Mouse (Mus musculus): ENCODE results near the gene Palm3. TPM values are rescaled to one million over a fixed set of nuclear protein-coding genes. Genes with fewer than 3 reads are reported as not detected.

The Palm3 gene
- polyA plus RNA-seq, 1 experiment: 0.32 TPM

DNA sequence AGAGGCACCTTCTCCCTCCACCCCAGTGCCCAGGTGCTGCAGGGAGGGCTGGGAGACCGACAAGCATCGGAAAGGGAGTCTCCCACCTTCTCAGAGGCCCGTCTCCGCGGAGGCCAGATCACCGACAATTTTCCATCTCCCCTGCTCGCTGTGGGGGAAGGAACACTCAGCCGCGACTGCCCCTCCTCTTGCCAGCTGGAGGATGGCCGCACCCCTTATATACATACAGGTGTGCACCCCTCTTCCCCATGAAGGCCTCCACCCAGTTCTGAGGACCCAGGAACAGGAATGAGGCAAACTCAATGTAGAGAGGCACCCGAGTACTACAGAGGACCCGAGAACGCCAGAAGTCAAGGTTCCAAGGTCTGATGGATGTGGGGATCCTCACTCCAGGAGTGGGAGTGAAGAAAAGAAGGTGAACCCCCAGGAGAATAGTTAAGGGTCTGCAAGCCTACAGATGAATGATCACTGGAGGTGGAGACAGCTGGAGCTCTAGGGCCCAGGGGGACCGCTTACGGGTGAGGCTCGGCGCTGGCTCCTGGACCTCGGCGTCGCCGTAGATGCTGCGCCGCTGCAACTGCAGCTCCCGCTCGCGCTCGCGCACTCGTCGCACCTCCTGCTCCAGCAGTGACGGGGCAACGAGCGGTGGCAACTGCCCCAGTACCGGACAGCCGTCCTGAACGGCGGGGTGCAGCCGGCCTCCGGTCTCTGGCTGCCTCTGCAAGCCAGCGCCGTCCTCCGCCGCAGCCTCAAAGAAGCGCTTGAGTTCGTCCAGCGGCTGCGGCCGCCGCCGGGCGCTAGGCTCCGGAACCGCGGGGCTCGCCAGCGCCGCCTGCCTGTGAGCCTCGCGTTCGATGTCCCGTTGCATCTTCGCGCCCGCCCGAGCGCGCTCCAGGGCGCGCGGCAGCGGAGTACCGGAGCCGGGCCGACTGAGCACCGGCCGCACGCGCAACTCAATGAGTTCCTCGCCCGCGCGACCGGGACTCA, 10.4 kb upstream of the Palm3 start:
- Histone ChIP-seq H3K4me3 (ENCODE audit: control insufficient read depth, insufficient read depth, low read length) (peak overlapping the region; percentile 45), H3K36me3 (ENCODE audit: control insufficient read depth, insufficient read depth, low read length) (no peaks in the 10 kb centered on the region), H3K4me1 (replicated peaks; ENCODE audit: control insufficient read depth, insufficient read depth, low read length) (peaks cover 21% of the 10 kb centered on the region), H3K27ac (ENCODE audit: control insufficient read depth, insufficient read depth, low read length) (no peak overlapping the region), H3K27me3 (ENCODE audit: control insufficient read depth, insufficient read depth, low read length) (peaks cover 16% of the 10 kb centered on the region; the same call in 1 of the 2 replicates)
- TF ChIP-seq CTCF (IDR thresholded peaks at IDR 0.05; ENCODE audit: borderline replicate concordance, control insufficient read depth, extremely low read depth, insufficient read depth, low read length, poor library complexity): peak; percentile 88; the same call in 1 of the 2 replicates
- TF ChIP-seq POLR2A (IDR thresholded peaks at IDR 0.05; ENCODE audit: control insufficient read depth, extremely low read depth, insufficient read depth, low read length, poor library complexity): no peak
- 3% methylated on average over 83 of the region's 83 CpGs for WGBS
- peak; percentile 77 for DNase-seq

DNA sequence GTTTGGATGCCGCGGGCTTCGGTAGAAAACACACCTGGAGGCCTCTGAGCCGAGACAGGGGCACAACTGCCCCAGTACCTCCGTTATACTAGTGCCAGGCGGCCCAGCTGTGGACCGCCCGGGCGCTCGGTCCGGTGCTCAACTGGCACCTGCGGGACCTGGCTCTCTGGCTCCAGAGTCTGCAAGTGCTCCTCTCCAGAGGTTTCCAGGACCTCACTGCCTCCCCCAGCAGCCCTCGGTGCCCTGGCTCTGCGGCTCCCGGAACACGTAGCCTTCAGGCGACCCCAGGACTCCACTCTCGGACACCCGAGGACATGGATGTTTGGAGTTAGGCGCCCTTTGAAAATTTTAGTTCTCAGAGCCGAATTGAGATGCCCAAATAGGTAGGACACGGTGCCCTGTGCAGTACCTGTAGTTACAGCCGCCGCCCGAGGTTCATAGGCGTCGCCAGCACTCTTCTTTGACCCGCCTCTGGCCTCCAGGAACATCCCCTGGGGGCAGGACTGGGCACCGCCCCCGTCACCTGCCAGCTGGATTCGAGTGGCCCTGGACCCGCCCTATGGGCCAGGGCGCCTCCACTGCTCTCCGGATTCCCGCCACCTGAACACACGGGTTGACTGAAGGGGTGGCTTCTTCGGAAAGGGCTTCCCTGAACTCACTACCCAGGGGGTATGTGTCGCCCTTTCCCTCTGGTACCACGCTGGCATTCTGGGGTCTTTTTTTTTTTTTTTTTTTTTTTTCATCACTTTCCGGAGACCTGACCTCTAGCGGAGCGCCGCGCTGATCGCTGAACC, 9.4 kb upstream of the Palm3 start, which contains the start of gene 2210011C24Rik:
2210011C24Rik (minus strand) TSS at position 467 of the 794 bp plus-strand sequence.
- H3K27me3 ChIP-seq (ENCODE audit: control insufficient read depth, insufficient read depth, low read length): peaks cover 16% of the 10 kb centered on the region; the same call in 1 of the 2 replicates
- no peak within 1 kb of the TSS for H3K27ac ChIP-seq (ENCODE audit: control insufficient read depth, insufficient read depth, low read length)
- H3K36me3 ChIP-seq (ENCODE audit: control insufficient read depth, insufficient read depth, low read length): no peaks in the 10 kb centered on the region
- 2% methylated on average over 45 of the region's 45 CpGs for WGBS
- peak; percentile 18 for DNase-seq
- H3K4me3 ChIP-seq (ENCODE audit: control insufficient read depth, insufficient read depth, low read length): peak within 1 kb of the TSS; percentile 45
- peaks cover 21% of the 10 kb centered on the region for H3K4me1 ChIP-seq (replicated peaks; ENCODE audit: control insufficient read depth, insufficient read depth, low read length)
- no peak for TF ChIP-seq CTCF (IDR thresholded peaks at IDR 0.05; ENCODE audit: borderline replicate concordance, control insufficient read depth, extremely low read depth, insufficient read depth, low read length, poor library complexity)

DNA sequence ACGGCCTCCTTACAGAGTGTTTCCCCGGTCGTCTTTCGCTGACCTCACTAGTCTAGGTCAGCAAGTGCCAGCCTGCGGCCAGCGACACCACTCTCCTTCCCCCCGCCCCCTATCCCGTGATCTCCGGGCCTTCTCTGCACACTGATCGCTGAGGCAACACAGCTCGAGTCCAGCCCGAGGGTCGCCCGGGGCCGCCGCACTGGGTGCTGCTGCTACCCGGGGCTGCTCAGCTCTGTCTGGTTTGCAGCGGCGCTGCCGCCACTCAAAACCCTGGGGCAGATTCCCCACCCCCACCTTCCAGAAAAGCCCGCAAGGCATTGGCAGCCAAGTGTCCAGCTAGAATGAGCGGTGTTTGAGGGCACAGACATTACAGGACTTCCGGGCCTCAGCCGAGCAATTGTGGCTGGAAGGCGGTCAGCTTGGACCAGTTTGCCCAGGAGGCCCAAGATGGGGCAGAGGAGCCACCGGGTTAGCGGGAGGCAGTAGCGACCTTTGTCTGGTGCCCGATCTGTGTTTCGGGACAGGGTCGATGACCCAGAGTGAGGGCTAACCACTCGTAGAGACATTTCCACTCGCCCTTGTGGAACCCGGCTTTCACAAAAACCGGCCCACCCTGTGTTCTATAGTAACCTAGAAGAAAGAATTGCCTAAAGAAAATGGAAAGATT, 8.6 kb upstream of the Palm3 start:
- Histone ChIP-seq H3K27ac (ENCODE audit: control insufficient read depth, insufficient read depth, low read length) (no peak overlapping the region), H3K27me3 (ENCODE audit: control insufficient read depth, insufficient read depth, low read length) (peaks cover 16% of the 10 kb centered on the region; the same call in 1 of the 2 replicates), H3K36me3 (ENCODE audit: control insufficient read depth, insufficient read depth, low read length) (no peaks in the 10 kb centered on the region), H3K4me1 (replicated peaks; ENCODE audit: control insufficient read depth, insufficient read depth, low read length) (peaks cover 21% of the 10 kb centered on the region), H3K4me3 (ENCODE audit: control insufficient read depth, insufficient read depth, low read length) (no peak overlapping the region)
- no peak for DNase-seq
- TF ChIP-seq CTCF (IDR thresholded peaks at IDR 0.05; ENCODE audit: borderline replicate concordance, control insufficient read depth, extremely low read depth, insufficient read depth, low read length, poor library complexity) (no peak), POLR2A (IDR thresholded peaks at IDR 0.05; ENCODE audit: control insufficient read depth, extremely low read depth, insufficient read depth, low read length, poor library complexity) (no peak)
- WGBS: 28% methylated on average over 35 of the region's 35 CpGs

DNA sequence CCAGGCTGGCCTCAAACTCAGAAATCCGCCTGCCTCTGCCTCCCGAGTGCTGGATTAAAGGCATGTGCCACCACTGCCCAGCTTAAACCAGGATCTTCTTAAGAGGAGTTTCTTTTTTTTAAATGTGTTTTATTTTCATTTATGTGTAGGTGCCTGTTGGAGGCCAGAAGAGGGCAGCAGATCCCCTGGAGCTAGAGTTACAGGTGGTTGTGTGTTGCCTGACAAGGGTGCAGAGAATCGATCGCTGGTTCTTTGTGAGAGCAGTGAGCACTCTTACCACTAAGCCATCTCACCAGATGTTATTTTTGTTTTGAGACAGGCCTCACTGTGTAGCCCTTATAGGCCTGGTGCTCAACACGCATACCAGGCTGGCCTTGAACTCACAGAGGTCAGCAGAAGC, 5.4 kb upstream of the Palm3 start:
- 98% methylated on average over 5 of the region's 5 CpGs for WGBS
- TF ChIP-seq CTCF (IDR thresholded peaks at IDR 0.05; ENCODE audit: borderline replicate concordance, control insufficient read depth, extremely low read depth, insufficient read depth, low read length, poor library complexity) (no peak), POLR2A (IDR thresholded peaks at IDR 0.05; ENCODE audit: control insufficient read depth, extremely low read depth, insufficient read depth, low read length, poor library complexity) (no peak)
- Histone ChIP-seq H3K4me3 (ENCODE audit: control insufficient read depth, insufficient read depth, low read length) (no peak overlapping the region), H3K27me3 (ENCODE audit: control insufficient read depth, insufficient read depth, low read length) (peaks cover 13% of the 10 kb centered on the region; the same call in 1 of the 2 replicates), H3K36me3 (ENCODE audit: control insufficient read depth, insufficient read depth, low read length) (no peaks in the 10 kb centered on the region), H3K4me1 (replicated peaks; ENCODE audit: control insufficient read depth, insufficient read depth, low read length) (peaks cover 16% of the 10 kb centered on the region), H3K27ac (ENCODE audit: control insufficient read depth, insufficient read depth, low read length) (no peak overlapping the region)
- no peak for DNase-seq

DNA sequence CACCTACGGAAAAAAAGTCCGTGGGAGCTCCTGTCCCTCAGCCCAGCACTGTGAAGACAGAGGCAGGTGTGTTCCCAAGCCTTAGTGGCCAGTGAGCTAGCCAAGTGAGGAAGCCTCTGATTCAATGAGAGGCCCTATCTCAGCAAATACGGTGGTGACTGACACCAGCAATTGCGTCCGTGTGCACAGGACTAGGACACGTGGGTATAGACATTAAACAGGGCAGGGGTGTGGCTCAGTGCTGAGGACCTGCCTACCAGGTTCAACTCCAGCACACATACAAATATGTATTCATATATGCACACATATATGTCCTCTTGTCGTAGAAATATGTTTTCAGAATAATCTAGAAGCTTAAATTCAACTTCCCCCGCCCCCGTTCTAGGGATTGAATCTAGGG, 1.5 kb upstream of the Palm3 start:
- no peaks in the 10 kb centered on the region for H3K4me1 ChIP-seq (replicated peaks; ENCODE audit: control insufficient read depth, insufficient read depth, low read length)
- TF ChIP-seq POLR2A (IDR thresholded peaks at IDR 0.05; ENCODE audit: control insufficient read depth, extremely low read depth, insufficient read depth, low read length, poor library complexity) (no peak), CTCF (IDR thresholded peaks at IDR 0.05; ENCODE audit: borderline replicate concordance, control insufficient read depth, extremely low read depth, insufficient read depth, low read length, poor library complexity) (no peak)
- H3K36me3 ChIP-seq (ENCODE audit: control insufficient read depth, insufficient read depth, low read length): no peaks in the 10 kb centered on the region
- no peak overlapping the region for H3K27ac ChIP-seq (ENCODE audit: control insufficient read depth, insufficient read depth, low read length)
- no peak overlapping the region for H3K4me3 ChIP-seq (ENCODE audit: control insufficient read depth, insufficient read depth, low read length)
- no peaks in the 10 kb centered on the region for H3K27me3 ChIP-seq (ENCODE audit: control insufficient read depth, insufficient read depth, low read length)
- DNase-seq: no peak
- WGBS: 64% methylated on average over 9 of the region's 9 CpGs

DNA sequence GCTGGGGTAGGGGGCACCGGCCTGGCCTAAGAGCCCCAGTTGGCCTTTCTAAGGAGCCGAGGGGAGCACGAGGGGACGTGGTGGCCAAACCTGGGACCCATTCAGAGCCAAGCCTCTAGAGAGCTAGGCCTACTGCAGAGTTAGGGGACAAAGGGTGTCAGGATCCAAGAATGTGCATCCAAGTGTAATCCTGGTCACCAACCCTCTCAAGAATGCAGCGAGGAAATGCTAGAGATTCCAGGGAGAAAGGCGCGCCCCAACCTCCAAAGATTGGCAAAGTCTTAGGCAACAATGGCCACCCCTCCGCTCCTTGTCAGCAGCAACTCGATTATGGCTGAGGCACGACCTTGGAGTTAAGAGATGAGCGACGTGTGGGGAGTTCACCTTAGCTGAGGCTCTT, 298 bp downstream of the Palm3 start:
- Histone ChIP-seq H3K36me3 (ENCODE audit: control insufficient read depth, insufficient read depth, low read length) (no peaks in the 10 kb centered on the region), H3K4me1 (replicated peaks; ENCODE audit: control insufficient read depth, insufficient read depth, low read length) (peaks cover 9% of the 10 kb centered on the region; the same call in 1 of the 2 replicates), H3K27ac (ENCODE audit: control insufficient read depth, insufficient read depth, low read length) (no peak overlapping the region), H3K27me3 (ENCODE audit: control insufficient read depth, insufficient read depth, low read length) (no peaks in the 10 kb centered on the region; the same call in 1 of the 2 replicates), H3K4me3 (ENCODE audit: control insufficient read depth, insufficient read depth, low read length) (no peak overlapping the region)
- DNase-seq: no peak
- WGBS: 85% methylated on average over 12 of the region's 12 CpGs
- TF ChIP-seq POLR2A (IDR thresholded peaks at IDR 0.05; ENCODE audit: control insufficient read depth, extremely low read depth, insufficient read depth, low read length, poor library complexity) (no peak), CTCF (IDR thresholded peaks at IDR 0.05; ENCODE audit: borderline replicate concordance, control insufficient read depth, extremely low read depth, insufficient read depth, low read length, poor library complexity) (no peak)

All from thymus, adult 2 months (tissue).